Comparison of ENCODE assay signal across 12 mouse cellular contexts in genomic region chr12:76911171-76911726, GRCm38 (mm10). TPM values are rescaled to one million over a fixed set of nuclear protein-coding genes. Genes with fewer than 3 reads are reported as not detected.
DNase-seq lines count a peak whose midpoint lies in the region; ATAC-seq lines count a peak whose summit lies in the region.
"Had no signal": no experiment of that assay in that cellular context is flagged by ENCODE, and none has a peak within 500 bp of the region (broad histone marks: within the 10 kb centered on the region; RNA-seq: fewer than 3 reads in every experiment).

No protein-coding gene starts in this region.

- 0 out of 2 replicates have a peak overlapping the region, but pooled peaks have one; percentile 44 for H3K27ac ChIP-seq in hindbrain, embryonic 13.5 days
- no peak overlapping the region for H3K27ac ChIP-seq in hindbrain, embryonic 11.5 days (ENCODE audit: low read depth, low read length)
- H3K27ac ChIP-seq in embryonic facial prominence, embryonic 10.5 days (replicated peaks): peak overlapping the region; percentile 63
- H3K27ac ChIP-seq: embryonic facial prominence, embryonic 15.5 days; heart, embryonic 13.5 days; intestine, embryonic 15.5 days had no signal

- WGBS in hindbrain, embryonic 13.5 days: 58% methylated on average over 16 of the region's 16 CpGs
- WGBS in hindbrain, embryonic 11.5 days: 68% methylated on average over 16 of the region's 16 CpGs
- 60% methylated on average over 16 of the region's 16 CpGs for WGBS in embryonic facial prominence, embryonic 10.5 days

- H3K9me3 ChIP-seq in hindbrain, embryonic 13.5 days: no peaks in the 10 kb centered on the region
- no peaks in the 10 kb centered on the region for H3K9me3 ChIP-seq in hindbrain, embryonic 11.5 days (ENCODE audit: control insufficient read depth, low read length)
- H3K9me3 ChIP-seq in embryonic facial prominence, embryonic 10.5 days: no peaks in the 10 kb centered on the region
- H3K9me3 ChIP-seq: embryonic facial prominence, embryonic 15.5 days; heart, embryonic 13.5 days; intestine, embryonic 15.5 days had no signal

- peaks cover 16% of the 10 kb centered on the region for H3K4me1 ChIP-seq in hindbrain, embryonic 13.5 days (replicated peaks)
- no peaks in the 10 kb centered on the region for H3K4me1 ChIP-seq in hindbrain, embryonic 11.5 days (replicated peaks; ENCODE audit: control insufficient read depth, insufficient read depth, low read length)
- H3K4me1 ChIP-seq in embryonic facial prominence, embryonic 10.5 days: peaks cover 15% of the 10 kb centered on the region
- H3K4me1 ChIP-seq: embryonic facial prominence, embryonic 15.5 days; intestine, embryonic 15.5 days had no signal

- peak overlapping the region; percentile 29; the same call in 1 of the 2 replicates for H3K9ac ChIP-seq in hindbrain, embryonic 13.5 days
- no peak overlapping the region for H3K9ac ChIP-seq in hindbrain, embryonic 11.5 days (ENCODE audit: low read depth, low read length)
- H3K9ac ChIP-seq: embryonic facial prominence, embryonic 15.5 days; heart, embryonic 13.5 days; intestine, embryonic 15.5 days had no signal

- no peak for DNase-seq in hindbrain, embryonic 11.5 days (ENCODE audit: low spot score)
- peak; percentile 19 for DNase-seq in right cerebral cortex, postnatal 25 days
- DNase-seq in right cerebral cortex, adult 18-20 months: no peak
- no peak for DNase-seq in embryonic facial prominence, embryonic 10.5 days (ENCODE audit: low spot score)
- no peak for DNase-seq in frontal cortex, postnatal 36 days (ENCODE audit: low spot score in 2 of 2)
- no peak for DNase-seq in gastrocnemius, postnatal 4 days (ENCODE audit: low spot score in 2 of 2)
- DNase-seq in right cerebral cortex, postnatal 10 days (ENCODE audit: low spot score in 2 of 2): no peak
- DNase-seq: lung, postnatal 10 days had no signal

- no peak for ATAC-seq in hindbrain, embryonic 13.5 days (ENCODE audit: low FRiP score)
- no peak for ATAC-seq in hindbrain, embryonic 11.5 days (ENCODE audit: low FRiP score)
- ATAC-seq: intestine, embryonic 15.5 days had no signal

- peaks cover 23% of the 10 kb centered on the region for H3K36me3 ChIP-seq in hindbrain, embryonic 13.5 days
- no peaks in the 10 kb centered on the region; the same call in 1 of the 2 replicates for H3K36me3 ChIP-seq in hindbrain, embryonic 11.5 days (ENCODE audit: control insufficient read depth, insufficient read depth, low read length)
- H3K36me3 ChIP-seq in embryonic facial prominence, embryonic 10.5 days (replicated peaks): peaks cover 50% of the 10 kb centered on the region
- H3K36me3 ChIP-seq: intestine, embryonic 15.5 days had no signal

- no peak overlapping the region for H3K4me2 ChIP-seq in hindbrain, embryonic 13.5 days
- H3K4me2 ChIP-seq in hindbrain, embryonic 11.5 days (replicated peaks; ENCODE audit: low read depth, low read length): no peak overlapping the region
- H3K4me2 ChIP-seq: embryonic facial prominence, embryonic 15.5 days; intestine, embryonic 15.5 days had no signal

- no peak overlapping the region for H3K4me3 ChIP-seq in hindbrain, embryonic 13.5 days
- H3K4me3 ChIP-seq in hindbrain, embryonic 11.5 days (ENCODE audit: low read depth, low read length): no peak overlapping the region
- H3K4me3 ChIP-seq in embryonic facial prominence, embryonic 10.5 days: no peak overlapping the region
- H3K4me3 ChIP-seq: embryonic facial prominence, embryonic 15.5 days; heart, embryonic 13.5 days; intestine, embryonic 15.5 days had no signal

- no peaks in the 10 kb centered on the region for H3K27me3 ChIP-seq in hindbrain, embryonic 13.5 days
- H3K27me3 ChIP-seq in hindbrain, embryonic 11.5 days (ENCODE audit: control insufficient read depth, insufficient read depth, low read length): no peaks in the 10 kb centered on the region
- H3K27me3 ChIP-seq in embryonic facial prominence, embryonic 10.5 days (replicated peaks; ENCODE audit: low read depth, poor library complexity, severe bottlenecking): no peaks in the 10 kb centered on the region
- H3K27me3 ChIP-seq: embryonic facial prominence, embryonic 15.5 days; heart, embryonic 13.5 days; intestine, embryonic 15.5 days had no signal

RNA-seq across cellular contexts. Expression of gene Max, which starts 50.8 kb away (rescaled TPM):
- polyA plus RNA-seq in hindbrain, embryonic 13.5 days (2015; fragmentation: Nextera tagmentation; extraction: Ambion mirVana): 16.6 and 16.8 TPM in 2 replicates
- polyA plus RNA-seq in hindbrain, embryonic 11.5 days (2014; fragmentation: Nextera tagmentation; extraction: Ambion mirVana): 36.9 and 48.4 TPM in 2 replicates
- 9.8 and 13.1 TPM in 2 replicates for polyA plus RNA-seq in embryonic facial prominence, embryonic 10.5 days (2016; fragmentation: Nextera tagmentation; extraction: Ambion mirVana)
- total RNA-seq in gastrocnemius, postnatal 4 days (2021): 10 to 100 TPM; 44.4 to 50.2 TPM
